Mouse (Mus musculus) MEL (cell line): ENCODE results near the gene Gab2.
A peak's percentile ranks its signal among the peaks of the same experiment; 100 is the strongest.

Experiments
- EP300 ChIP-seq, 2 experiments: IDR thresholded peaks; 2 replicates each; pipeline ENCODE4 v1.6.1; 2011; ENCODE audit warnings: improper control_type of control experiment in 2 of 2, low read length in 2 of 2, low read depth in 1 of 2, mild to moderate bottlenecking in 1 of 2
- ETS1 ChIP-seq: IDR thresholded peaks from 2 replicates; pipeline ENCODE4 v1.6.1; 2012; ENCODE audit warnings: low read depth, mild to moderate bottlenecking, inconsistent platforms, low read length, improper control_type of control experiment, moderate library complexity
- GABPA ChIP-seq: IDR thresholded peaks from 2 replicates; pipeline ENCODE4 v1.6.1; 2012; ENCODE audit warnings: low read depth, mild to moderate bottlenecking, inconsistent platforms, low read length, improper control_type of control experiment, moderate library complexity
- MYC ChIP-seq: IDR thresholded peaks from 2 replicates; pipeline ENCODE4 v1.6.1; 2011; ENCODE audit warnings: low read depth, mild to moderate bottlenecking, low read length, improper control_type of control experiment, moderate library complexity
- POLR2A ChIP-seq, 2 experiments: IDR thresholded peaks; 2 replicates each; pipeline ENCODE4 v1.6.1; 2011 to 2012; ENCODE audit warnings: low read length in 2 of 2, mild to moderate bottlenecking in 2 of 2, control low read depth in 1 of 2, improper control_type of control experiment in 1 of 2, low read depth in 1 of 2, moderate library complexity in 1 of 2; ENCODE audit not compliant: control insufficient read depth in 1 of 2, insufficient read depth in 1 of 2, poor library complexity in 1 of 2
- POLR2AphosphoS2 ChIP-seq: IDR thresholded peaks from 2 replicates; pipeline ENCODE4 v1.6.1; 2011; ENCODE audit warnings: low read length, improper control_type of control experiment
- RAD21 ChIP-seq: IDR thresholded peaks from 2 replicates; pipeline ENCODE4 v1.6.1; 2011; ENCODE audit warnings: mild to moderate bottlenecking, low read depth, low read length, improper control_type of control experiment

DNA sequence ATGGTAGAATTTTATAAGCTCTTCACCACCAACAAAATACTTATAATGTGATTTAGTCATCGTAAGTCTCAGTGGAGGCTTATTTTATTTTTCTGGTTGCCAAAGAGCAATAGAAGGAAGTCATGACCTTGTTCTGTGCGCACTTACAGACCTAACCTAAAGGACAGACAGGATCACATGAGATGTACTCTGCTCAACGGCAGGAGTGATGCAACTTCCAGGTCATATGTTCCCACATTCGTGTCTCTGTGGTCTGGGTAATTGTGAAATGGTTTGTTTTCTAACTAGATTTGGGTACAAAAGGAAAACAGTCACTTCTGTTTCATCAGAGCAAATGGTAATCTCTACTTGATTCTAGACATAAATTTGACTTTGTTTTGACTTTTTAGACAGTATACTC is 129.7 kb downstream of the Gab2 start:
- TF ChIP-seq RAD21 (no peak), POLR2AphosphoS2 (no peak), MYC (peak; percentile 81; the same call in 1 of the 2 replicates), POLR2A (IDR thresholded peaks at IDR 0.05; ENCODE audit: control insufficient read depth in 1 of 2, insufficient read depth in 1 of 2, low read depth in 1 of 2, low read length in 2 of 2, poor library complexity in 1 of 2) (peak in 1 of 2 experiments; percentile 69; a peak in 2 of 4 replicates), GABPA (no peak), ETS1 (peak; percentile 98), EP300 (IDR thresholded peaks at IDR 0.05; ENCODE audit: low read depth in 1 of 2, low read length in 2 of 2) (peak; percentile 92 to 97)
